In the genomic region with DNA sequence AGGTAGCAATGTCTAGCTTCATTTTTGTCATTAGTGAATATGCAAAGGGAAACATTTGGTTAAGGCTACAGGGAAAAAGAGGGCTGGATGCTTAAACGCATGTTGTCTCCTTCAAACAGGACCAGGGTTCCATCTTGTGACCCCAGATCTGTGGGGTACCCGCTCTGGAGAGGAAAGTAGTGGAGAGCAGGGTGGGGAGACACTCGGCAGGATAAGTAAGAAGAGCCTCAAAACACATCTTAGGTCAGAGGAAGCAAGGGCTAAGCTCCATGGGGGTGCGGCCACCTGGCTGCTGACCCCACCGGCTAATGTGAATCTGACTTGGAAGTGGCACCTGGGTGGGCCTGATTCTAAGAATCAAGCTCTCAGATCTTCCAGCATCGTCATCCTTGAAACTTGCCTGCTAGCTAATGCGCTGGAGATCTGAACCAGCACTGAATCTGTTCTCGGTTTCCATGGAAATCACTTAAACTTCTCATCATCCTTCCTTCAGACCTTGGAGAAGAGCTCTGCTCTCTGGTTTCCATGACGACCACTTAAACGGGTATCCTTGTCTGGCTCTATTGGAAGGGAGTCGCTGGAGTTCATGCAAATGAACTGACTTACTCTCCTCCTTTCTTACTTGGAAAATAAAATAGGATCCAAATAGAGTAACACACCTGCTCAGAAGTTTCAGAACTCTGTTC, we compare ENCODE assay signal across 16 mouse cellular contexts. TPM values are rescaled to one million over a fixed set of nuclear protein-coding genes. Genes with fewer than 3 reads are reported as not detected.
DNase-seq lines count a peak whose midpoint lies in the region; ATAC-seq and TF ChIP-seq lines count a peak whose summit lies in the region.
"Had no signal": no experiment of that assay in that cellular context is flagged by ENCODE, and none has a peak within 500 bp of the region (broad histone marks: within the 10 kb centered on the region; RNA-seq: fewer than 3 reads in every experiment).

No protein-coding gene starts in this region.

- DNase-seq in frontal cortex, postnatal 25 days (ENCODE audit: low spot score in 2 of 2), result no peak
- peak; percentile 84 for DNase-seq in R1 (ENCODE audit: low read depth, low spot score)
- peak; percentile 88 for DNase-seq in forebrain, postnatal 0 days
- DNase-seq in midbrain, embryonic 14.5 days, result peak; percentile 91
- DNase-seq in adrenal gland, adult 18-20 months (ENCODE audit: low spot score in 2 of 2), result no peak
- DNase-seq in gastrocnemius, postnatal 10 days, result no peak
- no peak for DNase-seq in kidney, adult 18-20 months
- DNase-seq: B cell, adult 2 months; cerebellum, postnatal 25 days; kidney, adult 11 months had no signal

- WGBS in forebrain, postnatal 0 days, result 32% methylated on average over 11 of the region's 11 CpGs
- 22% methylated on average over 11 of the region's 11 CpGs for WGBS in midbrain, embryonic 14.5 days

- peak overlapping the region; percentile 26; the same call in 1 of the 2 replicates for H3K4me2 ChIP-seq in forebrain, postnatal 0 days (ENCODE audit: low read depth)
- peak overlapping the region; percentile 27; the same call in 1 of the 2 replicates for H3K4me2 ChIP-seq in midbrain, embryonic 14.5 days (ENCODE audit: low read length)
- H3K4me2 ChIP-seq: heart, embryonic 13.5 days; liver, embryonic 15.5 days had no signal

- H3K27me3 ChIP-seq in forebrain, postnatal 0 days (ENCODE audit: insufficient read depth, low read length), result no peaks in the 10 kb centered on the region
- H3K27me3 ChIP-seq in midbrain, embryonic 14.5 days (ENCODE audit: control insufficient read depth, insufficient read depth, low read length), result no peaks in the 10 kb centered on the region
- H3K27me3 ChIP-seq: liver, embryonic 15.5 days had no signal

- peak overlapping the region; percentile 88 for H3K27ac ChIP-seq in forebrain, postnatal 0 days (ENCODE audit: low read depth, low read length)
- peak overlapping the region; percentile 82 for H3K27ac ChIP-seq in midbrain, embryonic 14.5 days (replicated peaks; ENCODE audit: low read depth, low read length)
- H3K27ac ChIP-seq: heart, embryonic 13.5 days; liver, embryonic 15.5 days had no signal

- no peak overlapping the region for H3K4me3 ChIP-seq in forebrain, postnatal 0 days (ENCODE audit: low read depth, low read length)
- H3K4me3 ChIP-seq in midbrain, embryonic 14.5 days (replicated peaks; ENCODE audit: low read depth, low read length), result no peak overlapping the region
- H3K4me3 ChIP-seq: heart, embryonic 13.5 days; liver, embryonic 15.5 days had no signal

- peaks cover 16% of the 10 kb centered on the region for H3K4me1 ChIP-seq in forebrain, postnatal 0 days (ENCODE audit: insufficient read depth)
- H3K4me1 ChIP-seq in midbrain, embryonic 14.5 days (ENCODE audit: control insufficient read depth, insufficient read depth, low read length), result peaks cover 21% of the 10 kb centered on the region
- H3K4me1 ChIP-seq: liver, embryonic 15.5 days had no signal

- no peaks in the 10 kb centered on the region for H3K36me3 ChIP-seq in forebrain, postnatal 0 days (ENCODE audit: insufficient read depth)
- H3K36me3 ChIP-seq in midbrain, embryonic 14.5 days (ENCODE audit: control insufficient read depth, insufficient read depth, low read length), result no peaks in the 10 kb centered on the region
- H3K36me3 ChIP-seq: heart, embryonic 13.5 days; liver, embryonic 15.5 days had no signal

- ATAC-seq in frontal cortex, adult (ENCODE audit: low TSS enrichment), result peak; percentile 97
- ATAC-seq in forebrain, postnatal 0 days, result peak; percentile 97
- ATAC-seq in midbrain, embryonic 14.5 days (ENCODE audit: low FRiP score, low TSS enrichment), result peak; percentile 72

- no peaks in the 10 kb centered on the region for H3K9me3 ChIP-seq in forebrain, postnatal 0 days (ENCODE audit: low read length)
- H3K9me3 ChIP-seq in midbrain, embryonic 14.5 days (ENCODE audit: control insufficient read depth, low read length), result no peaks in the 10 kb centered on the region
- H3K9me3 ChIP-seq: heart, embryonic 13.5 days; liver, embryonic 15.5 days had no signal

- no peak overlapping the region for H3K9ac ChIP-seq in forebrain, postnatal 0 days
- no peak overlapping the region for H3K9ac ChIP-seq in midbrain, embryonic 14.5 days (replicated peaks; ENCODE audit: low read length)
- H3K9ac ChIP-seq: heart, embryonic 13.5 days; liver, embryonic 15.5 days had no signal

- TF ChIP-seq CTCF in forebrain, postnatal 0 days (IDR thresholded peaks at IDR 0.05; ENCODE audit: low read depth), result no peak

RNA-seq across cellular contexts. Expression of a gene that starts 32.6 kb away (rescaled TPM):
- total RNA-seq in forebrain, postnatal 0 days (2014; rRNA removed), result 0.15 and 0.38 TPM in 2 replicates
- 0.45 and 0.84 TPM in 2 replicates for polyA plus RNA-seq in forebrain, postnatal 0 days (2015; fragmentation: Nextera tagmentation; extraction: Ambion mirVana)
- polyA plus RNA-seq in midbrain, embryonic 14.5 days (2014; fragmentation: Nextera tagmentation; extraction: Ambion mirVana), result 0.30 TPM in 1 of 2 replicates, not detected in the other
- not detected for total RNA-seq in adrenal gland, adult 18-20 months (2021)
- total RNA-seq in gastrocnemius, postnatal 10 days (2021), result under 1 TPM in 1 of 2 experiments, not detected in 1; 0.14 TPM
- total RNA-seq: adrenal gland, postnatal 4 days; megakaryocyte-erythroid progenitor cell, adult 5-6 weeks had no signal
- polyA plus RNA-seq: heart, embryonic 13.5 days; liver, embryonic 15.5 days; stomach, embryonic 14.5 days had no signal

Comparison
In these comparisons a context has a peak if more than half of its experiments do, and no peak if none do; other contexts are left out.
1. DNase-seq: peak in R1 (single experiment), forebrain, postnatal 0 days (single experiment) and midbrain, embryonic 14.5 days (single experiment); none in frontal cortex, postnatal 25 days (0 of 2), adrenal gland, adult 18-20 months (0 of 2), gastrocnemius, postnatal 10 days (single experiment) and kidney, adult 18-20 months (single experiment).
2. Peak in every context shown above with its lines, with median percentiles within 50 percentile points of each other: ATAC-seq.